Mouse (Mus musculus): ENCODE results near the gene Erich3. TPM values are rescaled to one million over a fixed set of nuclear protein-coding genes. Genes with fewer than 3 reads are reported as not detected.

Erich3 gene
- total RNA-seq, 2 experiments from 2014 or later = 3.4 to 5.0 TPM

DNA sequence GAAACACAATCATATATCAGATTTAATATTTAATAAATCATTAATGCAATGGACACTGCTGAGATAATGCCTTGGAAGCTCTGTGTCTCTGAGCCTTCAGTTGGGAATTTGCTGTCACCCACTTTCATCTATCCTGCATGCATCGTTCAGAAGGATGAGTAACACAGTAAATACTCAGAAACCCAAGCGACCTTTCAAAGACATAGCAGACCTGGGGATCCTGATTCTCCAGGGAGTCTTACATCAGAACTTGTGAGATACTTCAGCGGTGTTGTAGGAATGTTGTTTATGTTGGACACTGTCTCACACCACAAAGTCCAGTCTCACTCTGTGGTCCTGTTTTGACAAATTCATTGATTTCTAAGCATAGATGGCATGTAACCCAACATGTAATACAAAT, 97.4 kb downstream of the Erich3 start:
- DNase-seq = no peak
- intact Hi-C loops (cut with DNase I) = no loop called here

GRCm38 (mm10) chr3:154763374-154763773, 99.7 kb downstream of the Erich3 start:
- no peak for DNase-seq
- intact Hi-C loops (cut with DNase I) = no loop called here

GRCm38 (mm10) chr3:154764115-154764514, 100.5 kb downstream of the Erich3 start:
- intact Hi-C loops (cut with DNase I) = no loop called here
- no peak for DNase-seq

GRCm38 (mm10) chr3:154766321-154766720, 102.7 kb downstream of the Erich3 start:
- intact Hi-C loops (cut with DNase I) = no loop called here
- no peak for DNase-seq

- intact Hi-C loops (cut with DNase I) = no loop called here
- DNase-seq = no peak
Measured at GRCm38 (mm10) chr3:154771651-154772050, 108.0 kb downstream of the Erich3 start.

DNA sequence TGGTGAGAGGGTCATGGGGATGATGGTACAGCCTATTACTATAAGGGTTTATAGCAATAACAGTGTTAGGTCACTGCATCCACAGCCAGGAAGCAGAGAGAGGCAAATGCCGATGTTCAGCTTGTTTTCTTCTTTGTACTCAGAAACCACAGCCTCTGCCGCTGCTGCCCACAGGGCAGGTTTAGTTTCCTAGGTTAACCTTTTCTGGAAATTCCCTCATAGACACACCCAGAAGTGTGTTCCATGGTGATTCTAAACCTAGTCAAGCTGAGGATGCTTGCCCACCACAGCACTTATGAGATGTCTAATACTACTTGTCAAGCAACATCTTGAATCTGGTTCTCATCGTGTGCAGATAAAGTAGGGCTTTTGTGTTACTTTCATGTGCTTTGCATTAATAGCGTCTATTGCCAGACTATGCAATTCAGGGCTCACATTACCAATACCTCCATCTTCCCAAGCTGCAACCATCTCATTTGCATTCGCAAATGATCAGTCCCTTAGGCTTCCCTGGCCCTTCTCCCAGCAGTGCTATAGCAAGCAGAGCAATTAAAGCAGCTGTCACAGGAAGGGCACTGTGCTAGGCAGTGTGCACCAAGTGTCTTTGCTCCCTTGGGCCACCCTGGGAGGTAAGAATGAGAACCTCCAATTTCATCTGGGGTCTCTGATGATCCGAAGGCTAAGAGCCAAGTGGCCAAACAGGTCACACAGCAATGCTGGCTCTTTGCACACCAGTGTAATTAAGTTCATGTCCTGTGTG, 115.4 kb downstream of the Erich3 start:
- intact Hi-C loops (cut with DNase I) = no loop called here
- DNase-seq = no peak

GRCm38 (mm10) chr3:154786354-154786753, 122.7 kb downstream of the Erich3 start:
- no peak for DNase-seq
- intact Hi-C loops (cut with DNase I) = no loop called here

DNA sequence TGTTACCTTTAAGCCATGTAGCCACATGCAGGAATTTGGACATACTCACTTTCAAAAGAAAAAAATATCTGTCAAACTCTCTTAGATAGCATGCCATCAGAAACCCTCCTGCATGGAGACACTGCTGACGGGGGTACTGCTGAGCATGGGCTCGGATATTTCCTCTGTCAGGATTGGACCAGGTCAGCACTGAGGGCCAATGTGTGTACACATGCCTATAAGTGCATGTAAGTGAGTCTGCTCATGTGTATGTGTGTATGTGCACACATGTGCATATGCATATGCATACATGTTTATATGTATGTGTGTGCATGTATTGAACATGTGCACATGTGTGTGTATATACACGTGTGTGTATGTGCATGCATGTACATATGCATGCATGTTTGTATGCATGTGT, 124.0 kb downstream of the Erich3 start:
- intact Hi-C loops (cut with DNase I) = no loop called here
- no peak for DNase-seq

DNA sequence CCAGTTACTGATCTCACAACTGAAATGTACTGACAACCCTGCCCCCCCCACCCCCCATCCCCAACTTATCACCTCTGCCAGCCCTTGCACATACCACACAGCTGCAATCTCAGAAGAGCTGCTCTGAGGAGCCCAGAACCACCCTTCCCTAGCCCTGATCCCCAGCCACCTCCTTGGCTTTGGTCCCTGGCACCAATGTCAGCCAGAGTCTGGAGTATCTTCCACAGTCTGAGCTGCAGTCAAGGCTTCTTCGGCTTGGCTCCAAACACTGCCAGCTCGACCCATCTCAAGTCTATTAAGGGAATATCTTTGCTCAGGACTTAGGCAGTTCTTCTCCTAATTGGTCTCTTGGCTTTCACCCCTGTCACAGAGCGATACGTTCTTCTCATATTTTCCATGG, 129.9 kb downstream of the Erich3 start:
- intact Hi-C loops (cut with DNase I) = no loop called here
- peak; percentile 31 for DNase-seq

- intact Hi-C loops (cut with DNase I) = no loop called here
- no peak for DNase-seq
Measured at GRCm38 (mm10) chr3:154798806-154799205, 135.1 kb downstream of the Erich3 start.

GRCm38 (mm10) chr3:154800454-154800853, 136.8 kb downstream of the Erich3 start:
- no peak for DNase-seq
- intact Hi-C loops (cut with DNase I) = no loop called here

- intact Hi-C loops (cut with DNase I) = no loop called here
- DNase-seq = peak; percentile 71
Measured at GRCm38 (mm10) chr3:154800888-154801429, 137.3 kb downstream of the Erich3 start.

DNA sequence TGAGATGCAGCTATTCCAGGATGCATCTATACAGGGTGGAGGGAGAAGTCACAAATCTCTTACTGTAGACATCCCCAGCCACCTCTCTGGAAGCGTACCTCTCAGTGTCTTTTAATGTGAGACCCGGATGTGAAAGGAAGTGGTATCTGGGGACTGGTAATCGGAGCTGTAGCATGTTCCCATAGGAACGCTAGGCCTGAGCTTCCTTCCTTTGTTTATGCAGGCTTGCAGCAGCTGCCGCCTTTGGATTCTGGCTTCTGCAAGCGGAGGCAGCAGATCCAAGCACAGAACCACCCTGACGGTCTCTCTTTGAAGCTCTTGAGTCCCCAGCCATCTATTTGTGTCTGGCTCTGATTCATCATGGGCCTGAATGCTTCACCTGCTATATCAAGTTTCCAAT, 143.0 kb downstream of the Erich3 start:
- intact Hi-C loops (cut with DNase I) = no loop called here
- DNase-seq = peak; percentile 22

GRCm38 (mm10) chr3:154810273-154810870, 146.7 kb downstream of the Erich3 start:
- DNase-seq = no peak
- intact Hi-C loops (cut with DNase I) = loop anchor here (10.0 kb wide), 1 partner anchor 156 kb away; no protein-coding TSS in a partner anchor

DNA sequence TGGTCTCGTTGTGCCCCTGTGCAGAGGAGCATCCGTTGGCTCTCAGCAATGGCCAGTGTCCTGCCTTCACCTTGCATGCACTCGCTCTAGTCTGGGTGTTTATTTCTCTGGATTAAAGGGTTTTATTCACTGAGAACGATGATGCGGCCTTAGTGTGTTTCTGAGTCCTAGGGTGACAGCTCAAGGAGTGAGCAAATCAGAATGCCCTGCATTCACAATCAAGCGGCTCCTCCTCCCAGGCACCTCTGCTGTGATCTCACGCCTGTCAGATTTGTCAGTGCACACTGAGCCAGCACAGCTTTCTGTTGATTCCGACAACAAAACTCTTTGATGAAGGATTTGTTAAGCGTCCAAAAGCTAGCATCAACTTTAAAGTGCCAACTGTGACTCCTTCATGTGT, 147.6 kb downstream of the Erich3 start:
- no peak for DNase-seq
- intact Hi-C loops (cut with DNase I) = loop anchor here (10.0 kb wide), 1 partner anchor 156 kb away; no protein-coding TSS in a partner anchor

DNA sequence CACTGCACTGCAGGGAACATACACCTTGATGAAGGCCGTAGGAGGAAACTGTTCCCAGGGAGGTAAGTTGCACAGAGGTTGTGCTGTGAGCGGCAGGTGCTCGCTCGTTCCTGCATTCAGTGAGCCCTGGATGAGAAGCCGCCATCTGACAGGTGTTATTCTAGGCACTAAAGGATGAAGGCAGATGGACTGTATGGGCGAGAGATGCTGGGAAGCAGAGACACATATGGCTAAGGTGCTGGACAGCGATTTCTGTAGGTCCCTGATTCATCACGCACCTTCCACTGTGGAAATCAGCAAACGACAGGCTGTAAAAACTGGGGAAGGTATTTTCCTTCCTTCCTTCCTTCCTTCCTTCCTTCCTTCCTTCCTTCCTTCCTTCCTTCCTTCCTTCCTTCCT, 148.2 kb downstream of the Erich3 start:
- DNase-seq = no peak
- intact Hi-C loops (cut with DNase I) = loop anchor here (10.0 kb wide), 1 partner anchor 157 kb away; no protein-coding TSS in a partner anchor

- DNase-seq = no peak
- intact Hi-C loops (cut with DNase I) = loop anchor here (10.0 kb wide), 1 partner anchor 158 kb away; no protein-coding TSS in a partner anchor
Measured at GRCm38 (mm10) chr3:154812893-154813292, 149.2 kb downstream of the Erich3 start.

GRCm38 (mm10) chr3:154815606-154816005, 151.9 kb downstream of the Erich3 start:
- DNase-seq = no peak
- intact Hi-C loops (cut with DNase I) = loop anchor here (10.0 kb wide), 1 partner anchor 161 kb away; no protein-coding TSS in a partner anchor

DNA sequence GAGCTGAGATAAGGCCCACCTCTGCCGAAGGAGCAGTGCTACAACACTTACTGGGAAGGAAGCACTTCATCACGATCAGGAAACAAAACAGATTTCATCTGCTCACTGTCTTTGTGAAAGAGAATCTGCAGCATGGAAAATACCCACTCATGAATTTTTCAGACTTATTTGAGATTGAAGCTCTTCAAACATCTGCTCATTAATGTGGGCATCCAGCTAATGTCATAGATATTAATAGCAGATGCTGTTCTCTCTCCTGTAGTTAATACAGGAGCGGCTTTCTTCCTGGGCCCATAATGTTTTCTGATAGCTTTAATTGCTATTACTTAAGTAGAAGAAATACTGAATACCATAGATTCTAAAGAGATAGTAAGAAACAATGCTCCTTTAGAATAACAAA, 152.6 kb downstream of the Erich3 start:
- intact Hi-C loops (cut with DNase I) = loop anchor here (10.0 kb wide), 1 partner anchor 161 kb away; no protein-coding TSS in a partner anchor
- no peak for DNase-seq

GRCm38 (mm10) chr3:154816801-154817625, 153.4 kb downstream of the Erich3 start:
- DNase-seq = no peak
- intact Hi-C loops (cut with DNase I) = loop anchor here (10.0 kb wide), 1 partner anchor 162 kb away; no protein-coding TSS in a partner anchor
